Mouse (Mus musculus): Measurements from ENCODE around the gene Mtfp1. TPM values are rescaled to one million over a fixed set of nuclear protein-coding genes. Genes with fewer than 3 reads are reported as not detected.
"Not testable (repeated sequence)": the region's sequence is repeated elsewhere in the genome, so short reads cannot be mapped to it uniquely, and the experiment has no call there.

Mtfp1 gene
- 21.7 and 21.8 TPM in 2 replicates for polyA plus RNA-seq (2015; fragmentation: Nextera tagmentation; extraction: Ambion mirVana)

DNA sequence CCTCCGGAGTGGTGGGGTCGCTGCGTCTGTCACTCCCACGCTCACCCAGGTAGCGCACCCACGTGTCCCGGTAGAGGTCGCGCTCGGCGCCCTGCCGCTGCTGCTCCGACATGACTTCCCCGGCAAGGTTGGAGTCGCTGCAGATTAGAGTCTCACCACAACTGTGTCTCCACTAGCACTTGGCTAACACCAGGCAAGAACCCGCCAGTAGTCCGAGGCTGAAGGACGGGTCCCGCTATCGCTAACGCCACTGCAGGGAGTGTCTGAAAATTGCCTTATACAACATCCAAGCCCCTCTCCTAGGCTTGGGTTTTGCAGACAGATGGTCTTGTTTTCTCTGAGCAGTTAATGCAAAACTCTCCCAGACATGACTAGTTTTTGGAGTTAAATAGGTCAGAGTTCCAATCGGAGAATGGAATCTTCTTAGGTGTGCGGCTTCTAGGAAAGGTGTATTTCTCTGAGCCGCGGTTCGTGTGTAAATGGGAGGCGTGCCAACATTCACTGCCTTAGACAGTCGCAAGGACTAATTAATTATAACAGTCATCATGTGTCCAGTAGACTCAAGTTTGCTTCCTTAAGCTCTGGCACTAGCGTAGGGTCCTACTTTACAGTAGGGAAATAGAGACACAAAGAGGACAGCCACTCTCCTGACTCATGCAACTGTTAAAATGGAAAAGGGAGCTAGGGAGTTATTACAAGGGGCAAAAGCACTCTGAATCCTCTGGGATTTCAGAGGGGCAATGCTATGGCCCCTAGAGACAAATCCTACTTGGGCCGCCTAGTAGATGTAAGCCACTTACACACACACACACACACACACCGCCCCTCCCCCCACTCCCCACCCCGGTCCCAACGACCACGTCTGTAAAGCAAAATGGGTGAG is at the start of gene Mtfp1:
TSS of gene Mtfp1 (minus strand) at position 275 of the 883 bp plus-strand sequence.
- H3K9me3 ChIP-seq: no peaks in the 10 kb centered on the region
- peak within 1 kb of the TSS; percentile 74 for H3K4me2 ChIP-seq
- H3K9ac ChIP-seq: peak within 1 kb of the TSS; percentile 35
- WGBS: 4% methylated on average over 31 of the region's 34 CpGs
- peaks cover 17% of the 10 kb centered on the region for H3K4me1 ChIP-seq
- H3K27ac ChIP-seq: peak within 1 kb of the TSS; percentile 84
- H3K4me3 ChIP-seq (replicated peaks): peak within 1 kb of the TSS; percentile 58
- no peaks in the 10 kb centered on the region for H3K27me3 ChIP-seq (replicated peaks)
- peaks cover 16% of the 10 kb centered on the region for H3K36me3 ChIP-seq
- ATAC-seq (ENCODE audit: insufficient read depth, low FRiP score, low read depth): no peak

- WGBS: 91% methylated on average over 21 of the region's 21 CpGs
- Histone ChIP-seq H3K4me3 (replicated peaks) (no peak overlapping the region), H3K27ac (no peak overlapping the region), H3K4me2 (no peak overlapping the region), H3K27me3 (replicated peaks) (no peaks in the 10 kb centered on the region), H3K36me3 (peaks cover 21% of the 10 kb centered on the region; the same call in 1 of the 2 replicates), H3K9ac (no peak overlapping the region), H3K4me1 (no peaks in the 10 kb centered on the region), H3K9me3 (no peaks in the 10 kb centered on the region)
- ATAC-seq (ENCODE audit: insufficient read depth, low FRiP score, low read depth): no peak
Measured at GRCm38 (mm10) chr11:4143281-4144062, 48.2 kb upstream of the Mtfp1 start.

GRCm38 (mm10) chr11:4142352-4142751 is 47.1 kb upstream of the Mtfp1 start:
- no peak overlapping the region for H3K4me3 ChIP-seq (replicated peaks)
- WGBS: 75% methylated on average over 4 of the region's 4 CpGs
- no peak overlapping the region for H3K9ac ChIP-seq
- H3K4me2 ChIP-seq: no peak overlapping the region
- H3K9me3 ChIP-seq: no peaks in the 10 kb centered on the region
- no peak overlapping the region for H3K27ac ChIP-seq
- no peaks in the 10 kb centered on the region for H3K27me3 ChIP-seq (replicated peaks)
- H3K4me1 ChIP-seq: no peaks in the 10 kb centered on the region
- ATAC-seq (ENCODE audit: insufficient read depth, low FRiP score, low read depth): no peak
- H3K36me3 ChIP-seq: peaks cover 21% of the 10 kb centered on the region; the same call in 1 of the 2 replicates

- H3K36me3 ChIP-seq: peaks cover 21% of the 10 kb centered on the region; the same call in 1 of the 2 replicates
- H3K27me3 ChIP-seq (replicated peaks): no peaks in the 10 kb centered on the region
- H3K4me3 ChIP-seq (replicated peaks): no peak overlapping the region
- no peak for ATAC-seq (ENCODE audit: insufficient read depth, low FRiP score, low read depth)
- H3K9ac ChIP-seq: no peak overlapping the region
- H3K27ac ChIP-seq: no peak overlapping the region
- H3K4me1 ChIP-seq: no peaks in the 10 kb centered on the region
- no peak overlapping the region for H3K4me2 ChIP-seq
- H3K9me3 ChIP-seq: no peaks in the 10 kb centered on the region
Measured at GRCm38 (mm10) chr11:4141505-4141904, 46.3 kb upstream of the Mtfp1 start.

DNA sequence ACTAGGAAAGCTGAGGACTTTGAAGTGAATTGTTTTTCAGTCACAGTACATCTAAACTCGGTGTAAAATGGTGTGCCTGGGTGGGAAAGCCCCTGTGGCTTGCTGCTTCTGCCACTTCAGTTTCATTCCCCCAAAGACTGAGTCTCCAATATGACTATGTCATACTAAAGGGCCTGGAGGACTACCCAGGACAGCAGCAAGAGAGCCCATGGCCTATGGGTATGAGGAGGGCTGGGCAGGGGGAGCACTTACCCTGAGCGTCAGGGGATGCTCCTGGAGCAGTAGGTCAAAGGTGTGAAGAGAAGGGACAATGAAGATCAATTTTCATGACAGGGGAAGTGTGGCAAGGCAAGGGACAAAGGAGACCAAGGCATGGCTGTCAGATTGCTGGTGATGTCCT is 43.7 kb upstream of the Mtfp1 start:
- H3K4me1 ChIP-seq: peaks cover 8% of the 10 kb centered on the region
- WGBS: 77% methylated on average over 2 of the region's 2 CpGs
- no peak overlapping the region for H3K27ac ChIP-seq
- ATAC-seq (ENCODE audit: insufficient read depth, low FRiP score, low read depth): no peak
- no peaks in the 10 kb centered on the region for H3K9me3 ChIP-seq
- H3K9ac ChIP-seq: no peak overlapping the region
- H3K36me3 ChIP-seq: peaks cover 21% of the 10 kb centered on the region; the same call in 1 of the 2 replicates
- H3K27me3 ChIP-seq (replicated peaks): no peaks in the 10 kb centered on the region
- H3K4me2 ChIP-seq: no peak overlapping the region
- H3K4me3 ChIP-seq (replicated peaks): no peak overlapping the region

- peak within 1 kb of the TSS; percentile 76 for H3K4me2 ChIP-seq
- peak within 1 kb of the TSS; percentile 95 for H3K9ac ChIP-seq
- no peaks in the 10 kb centered on the region for H3K27me3 ChIP-seq (replicated peaks)
- WGBS: 2% methylated on average over 63 of the region's 66 CpGs
- peak within 1 kb of the TSS; percentile 70; the same call in 1 of the 2 replicates for H3K27ac ChIP-seq
- H3K9me3 ChIP-seq: no peaks in the 10 kb centered on the region
- peak within 1 kb of the TSS; percentile 80 for H3K4me3 ChIP-seq (replicated peaks)
- peak; percentile 93 for ATAC-seq (ENCODE audit: insufficient read depth, low FRiP score, low read depth)
- peaks cover 7% of the 10 kb centered on the region; the same call in 1 of the 2 replicates for H3K36me3 ChIP-seq
- H3K4me1 ChIP-seq: peaks cover 8% of the 10 kb centered on the region
Measured at GRCm38 (mm10) chr11:4134986-4135935, 40.0 kb upstream of the Mtfp1 start, which contains the start of gene Rnf215. Rnf215 (plus strand) TSS chr11:4135202.

GRCm38 (mm10) chr11:4134400-4134799 is 39.2 kb upstream of the Mtfp1 start:
- no peak overlapping the region for H3K4me3 ChIP-seq (replicated peaks)
- H3K9ac ChIP-seq: no peak overlapping the region
- no peaks in the 10 kb centered on the region for H3K27me3 ChIP-seq (replicated peaks)
- no peaks in the 10 kb centered on the region for H3K36me3 ChIP-seq
- peak overlapping the region; percentile 25; the same call in 1 of the 2 replicates for H3K4me2 ChIP-seq
- no peaks in the 10 kb centered on the region for H3K9me3 ChIP-seq
- H3K27ac ChIP-seq: no peak overlapping the region
- ATAC-seq (ENCODE audit: insufficient read depth, low FRiP score, low read depth): no peak
- H3K4me1 ChIP-seq: peaks cover 8% of the 10 kb centered on the region
- WGBS: 50% methylated on average over 6 of the region's 6 CpGs

GRCm38 (mm10) chr11:4133450-4133849 is 38.2 kb upstream of the Mtfp1 start:
- no peaks in the 10 kb centered on the region for H3K27me3 ChIP-seq (replicated peaks)
- 53% methylated on average over 3 of the region's 3 CpGs for WGBS
- H3K9me3 ChIP-seq: no peaks in the 10 kb centered on the region
- no peaks in the 10 kb centered on the region for H3K36me3 ChIP-seq
- no peak overlapping the region for H3K4me2 ChIP-seq
- H3K27ac ChIP-seq: no peak overlapping the region
- H3K4me1 ChIP-seq: peaks cover 8% of the 10 kb centered on the region
- H3K9ac ChIP-seq: no peak overlapping the region
- no peak overlapping the region for H3K4me3 ChIP-seq (replicated peaks)
- no peak for ATAC-seq (ENCODE audit: insufficient read depth, low FRiP score, low read depth)

DNA sequence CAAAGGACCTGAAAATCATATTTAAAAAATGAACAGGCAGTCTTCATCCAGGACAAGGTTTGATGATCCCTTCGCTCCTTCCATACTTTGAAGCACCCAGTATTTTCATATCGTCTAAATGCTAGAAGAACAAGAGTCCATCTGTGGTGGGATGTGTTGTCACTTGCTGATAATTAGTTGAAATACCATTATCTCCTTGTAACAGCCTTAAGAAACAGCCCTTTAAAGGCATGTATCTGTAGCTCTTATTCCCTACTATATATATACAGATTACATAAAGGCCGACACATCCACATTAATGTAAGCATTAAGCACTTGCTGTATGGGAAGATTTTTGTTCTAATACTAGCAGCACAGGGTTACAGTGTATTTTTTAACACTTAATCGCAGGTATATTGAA is 33.2 kb upstream of the Mtfp1 start:
- not testable (repeated sequence) for H3K4me2 ChIP-seq; H3K27me3 ChIP-seq (replicated peaks); H3K27ac ChIP-seq; ATAC-seq (ENCODE audit: insufficient read depth, low FRiP score, low read depth); H3K4me1 ChIP-seq; H3K9me3 ChIP-seq; H3K36me3 ChIP-seq; H3K9ac ChIP-seq; H3K4me3 ChIP-seq (replicated peaks)
- 81% methylated on average over 4 of the region's 4 CpGs for WGBS

DNA sequence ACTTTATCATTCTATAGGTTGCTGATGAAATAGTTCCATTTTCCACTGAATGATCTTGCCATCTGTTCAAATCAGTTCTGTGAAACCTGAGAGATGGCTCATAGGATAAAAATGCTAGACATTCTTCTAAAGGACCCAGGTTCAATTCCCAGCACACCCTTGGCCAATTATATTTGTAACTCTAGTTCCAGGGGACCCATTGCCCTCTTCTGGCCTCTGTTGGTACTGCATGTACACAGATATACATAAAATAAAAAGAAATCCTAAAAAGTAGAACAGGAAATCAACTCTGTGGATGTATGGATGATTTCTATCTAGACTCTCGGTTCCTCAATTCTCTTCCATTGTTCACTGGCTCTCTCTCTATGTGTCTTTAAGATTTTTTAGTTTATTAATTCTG is 31.8 kb upstream of the Mtfp1 start:
- Histone ChIP-seq H3K9me3 (no peaks in the 10 kb centered on the region), H3K4me1 (no peaks in the 10 kb centered on the region), H3K27me3 (replicated peaks) (no peaks in the 10 kb centered on the region), H3K4me2 (no peak overlapping the region), H3K4me3 (replicated peaks) (no peak overlapping the region), H3K27ac (no peak overlapping the region), H3K36me3 (no peaks in the 10 kb centered on the region), H3K9ac (no peak overlapping the region)
- no peak for ATAC-seq (ENCODE audit: insufficient read depth, low FRiP score, low read depth)
- 86% methylated on average over 1 of the region's 1 CpGs for WGBS

DNA sequence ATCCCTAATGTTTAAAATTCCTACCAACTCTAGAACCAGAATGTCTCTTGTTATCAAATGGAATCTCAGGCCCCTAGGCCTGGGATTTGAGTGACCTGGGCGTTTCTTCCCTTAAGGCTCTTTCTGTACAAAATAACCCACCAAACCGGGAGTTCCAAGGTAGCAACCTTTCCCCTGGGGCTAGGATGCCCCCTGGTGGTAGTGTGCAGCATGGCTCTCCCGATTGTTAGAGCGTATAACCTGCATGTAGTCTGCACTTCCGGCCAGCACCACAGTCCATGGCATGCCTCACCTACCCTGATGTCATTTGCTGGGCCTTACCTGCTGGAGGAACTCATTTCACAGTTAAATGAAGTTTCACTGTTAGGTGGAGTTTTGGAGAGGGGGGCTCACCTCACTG is 28.7 kb upstream of the Mtfp1 start:
- no peak for ATAC-seq (ENCODE audit: insufficient read depth, low FRiP score, low read depth)
- Histone ChIP-seq H3K9ac (no peak overlapping the region), H3K4me2 (no peak overlapping the region), H3K27me3 (replicated peaks) (peaks cover 6% of the 10 kb centered on the region; the same call in 1 of the 2 replicates), H3K9me3 (no peaks in the 10 kb centered on the region), H3K27ac (no peak overlapping the region), H3K4me3 (replicated peaks) (no peak overlapping the region), H3K36me3 (no peaks in the 10 kb centered on the region), H3K4me1 (0 out of 2 replicates have a peak, but pooled peaks cover under 1% of the 10 kb centered on the region)
- 62% methylated on average over 5 of the region's 5 CpGs for WGBS
